Mouse (Mus musculus): ENCODE data around the gene Serp2. TPM values are rescaled to one million over a fixed set of nuclear protein-coding genes. Genes with fewer than 3 reads are reported as not detected.

Gene Serp2
- total RNA-seq (2021), result under 1 TPM in 1 of 2 experiments, not detected in 1; 0.64 TPM
- long read RNA-seq, experiment 1, result 0 reads
- long read RNA-seq, experiment 2, result 0 reads

GRCm38 (mm10) chr14:76556852-76557208, at the start of gene Serp2:
Gene Serp2 (minus strand): TSS chr14:76556889.
- peak within 1 kb of the TSS; percentile 83 for H3K4me3 ChIP-seq
- DNase-seq, result no peak
- peak within 1 kb of the TSS; percentile 76 for H3K27ac ChIP-seq
- intact Hi-C loops (cut with DNase I), result no loop called here
- TF ChIP-seq CTCF (IDR thresholded peaks at IDR 0.05), result no peak

DNA sequence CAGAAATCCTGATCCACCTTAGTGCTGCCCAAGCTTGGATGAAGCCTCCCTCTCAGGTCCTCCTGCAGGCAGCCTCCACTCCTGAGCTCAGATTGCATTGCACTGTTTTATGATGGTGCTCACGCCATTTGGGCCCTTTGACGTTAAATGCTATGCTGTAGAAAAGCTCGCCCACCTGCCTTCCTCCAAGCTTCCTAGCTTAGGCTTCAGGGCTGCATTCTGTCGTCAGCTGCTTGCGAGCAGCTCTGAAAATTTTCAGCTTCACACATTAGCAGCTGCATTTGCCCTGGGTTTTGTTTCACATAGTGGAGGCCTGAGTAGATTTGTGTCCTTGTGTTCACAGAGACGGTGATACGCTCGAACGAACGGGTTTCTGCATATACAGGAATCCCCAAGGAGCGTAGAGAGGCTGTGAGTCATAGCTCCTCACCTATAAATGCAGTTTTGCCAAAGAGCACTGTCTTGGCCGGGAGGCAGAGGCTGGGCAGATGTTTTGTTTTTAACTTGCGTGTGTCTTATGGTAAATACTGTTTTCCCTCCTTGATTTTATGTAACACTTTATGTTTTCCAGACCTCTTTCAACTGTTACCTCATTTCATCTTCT, 49.3 kb upstream of the Serp2 start:
- intact Hi-C loops (cut with DNase I), result no loop called here

GRCm38 (mm10) chr14:76604012-76604411, 47.3 kb upstream of the Serp2 start:
- no peak for DNase-seq
- H3K4me3 ChIP-seq, result no peak overlapping the region
- intact Hi-C loops (cut with DNase I), result no loop called here
- H3K27ac ChIP-seq, result no peak overlapping the region
- TF ChIP-seq CTCF (IDR thresholded peaks at IDR 0.05), result no peak

More for the DNA sequence above, 49.3 kb upstream of the Serp2 start:
- Histone ChIP-seq H3K27ac (no peak overlapping the region), H3K4me3 (no peak overlapping the region)
- no peak for TF ChIP-seq CTCF (IDR thresholded peaks at IDR 0.05)
- DNase-seq, result no peak

GRCm38 (mm10) chr14:76601654-76602053, 45.0 kb upstream of the Serp2 start:
- TF ChIP-seq CTCF (IDR thresholded peaks at IDR 0.05), result no peak
- intact Hi-C loops (cut with DNase I), result no loop called here
- DNase-seq, result no peak
- no peak overlapping the region for H3K27ac ChIP-seq
- no peak overlapping the region for H3K4me3 ChIP-seq

GRCm38 (mm10) chr14:76600391-76600790, 43.7 kb upstream of the Serp2 start:
- DNase-seq, result no peak
- Histone ChIP-seq H3K4me3 (no peak overlapping the region), H3K27ac (peak overlapping the region; percentile 68)
- intact Hi-C loops (cut with DNase I), result no loop called here
- TF ChIP-seq CTCF (IDR thresholded peaks at IDR 0.05), result no peak

- no peak for TF ChIP-seq CTCF (IDR thresholded peaks at IDR 0.05)
- intact Hi-C loops (cut with DNase I), result no loop called here
- H3K4me3 ChIP-seq, result no peak overlapping the region
- DNase-seq, result no peak
- peak overlapping the region; percentile 32; the same call in 1 of the 2 replicates for H3K27ac ChIP-seq
Observed at GRCm38 (mm10) chr14:76599706-76600105, 43.0 kb upstream of the Serp2 start.

- no peak for TF ChIP-seq CTCF (IDR thresholded peaks at IDR 0.05)
- peak; percentile 52 for DNase-seq
- Histone ChIP-seq H3K27ac (peak overlapping the region; percentile 66), H3K4me3 (peak overlapping the region; percentile 65)
- intact Hi-C loops (cut with DNase I), result no loop called here
Observed at GRCm38 (mm10) chr14:76598518-76599216, 42.0 kb upstream of the Serp2 start.

DNA sequence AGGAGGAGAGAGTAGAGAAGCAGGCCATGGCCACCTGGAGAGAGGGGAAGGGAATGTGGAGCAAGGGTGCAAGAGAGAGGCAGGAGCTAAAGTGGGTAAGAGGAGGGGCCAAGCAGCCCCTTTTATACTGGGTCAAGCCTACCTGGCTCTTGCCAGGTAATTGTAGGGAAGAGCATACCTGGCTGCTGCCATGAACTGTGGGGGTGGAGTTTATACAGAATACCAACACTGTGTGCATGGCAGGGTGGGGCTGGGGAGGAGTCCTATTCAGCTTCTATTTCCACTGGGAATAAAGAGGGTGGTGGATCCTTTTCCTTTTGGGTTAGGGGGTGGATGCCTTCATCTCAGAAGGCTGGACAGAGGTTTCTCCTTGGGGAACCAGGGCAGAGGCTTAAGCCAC, 41.1 kb upstream of the Serp2 start:
- no peak for TF ChIP-seq CTCF (IDR thresholded peaks at IDR 0.05)
- H3K4me3 ChIP-seq, result no peak overlapping the region
- intact Hi-C loops (cut with DNase I), result no loop called here

DNA sequence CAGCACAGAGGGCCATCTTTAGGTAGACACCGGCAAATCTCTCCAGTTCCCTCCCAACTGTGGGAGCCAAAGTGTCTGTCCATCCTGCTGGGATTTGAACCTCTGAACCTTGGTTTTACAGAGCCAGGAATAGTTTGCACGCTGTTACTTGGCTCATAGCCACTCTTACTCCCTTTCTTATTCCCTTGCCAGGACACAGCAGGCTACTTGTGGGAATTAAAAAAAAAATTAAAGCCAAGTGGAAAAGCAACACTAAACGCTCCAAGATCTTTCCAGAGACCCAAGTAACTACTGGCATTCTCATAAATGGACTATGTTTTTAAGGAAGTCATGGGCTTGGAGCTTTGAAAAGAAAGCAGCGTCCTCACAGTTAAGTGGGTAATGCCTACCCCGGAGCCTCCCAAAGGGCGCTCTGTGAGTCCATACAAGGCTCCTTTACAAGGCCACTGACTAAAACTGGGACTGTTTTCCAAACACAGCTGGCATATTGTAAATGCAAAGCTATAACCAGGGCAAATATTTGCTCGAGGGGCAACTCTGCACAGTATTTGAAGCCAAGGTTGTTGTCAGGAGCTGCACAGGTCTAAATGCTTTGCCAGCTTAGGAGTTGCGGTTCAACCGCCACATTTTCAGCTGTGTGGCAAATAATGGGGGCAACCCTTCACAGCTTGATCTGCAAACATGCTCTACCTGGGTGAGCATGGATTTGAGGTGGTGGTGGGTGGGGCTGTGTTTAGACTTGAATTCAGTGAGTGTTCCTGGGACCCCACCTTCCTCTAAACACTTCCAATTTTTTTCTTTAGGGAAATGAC, 38.6 kb upstream of the Serp2 start:
- Histone ChIP-seq H3K4me3 (no peak overlapping the region), H3K27ac (peak overlapping the region; percentile 54)
- intact Hi-C loops (cut with DNase I), result no loop called here
- no peak for TF ChIP-seq CTCF (IDR thresholded peaks at IDR 0.05)
- DNase-seq, result no peak

More for the DNA sequence above, 41.1 kb upstream of the Serp2 start:
- no peak overlapping the region for H3K27ac ChIP-seq
- DNase-seq, result no peak

GRCm38 (mm10) chr14:76594351-76594885, 37.7 kb upstream of the Serp2 start:
- Histone ChIP-seq H3K4me3 (no peak overlapping the region), H3K27ac (peak overlapping the region; percentile 38; the same call in 1 of the 2 replicates)
- no peak for TF ChIP-seq CTCF (IDR thresholded peaks at IDR 0.05)
- intact Hi-C loops (cut with DNase I), result no loop called here
- no peak for DNase-seq

GRCm38 (mm10) chr14:76593630-76594193, 37.0 kb upstream of the Serp2 start:
- H3K4me3 ChIP-seq, result no peak overlapping the region
- TF ChIP-seq CTCF (IDR thresholded peaks at IDR 0.05), result no peak
- no peak for DNase-seq
- intact Hi-C loops (cut with DNase I), result no loop called here
- H3K27ac ChIP-seq, result no peak overlapping the region

DNA sequence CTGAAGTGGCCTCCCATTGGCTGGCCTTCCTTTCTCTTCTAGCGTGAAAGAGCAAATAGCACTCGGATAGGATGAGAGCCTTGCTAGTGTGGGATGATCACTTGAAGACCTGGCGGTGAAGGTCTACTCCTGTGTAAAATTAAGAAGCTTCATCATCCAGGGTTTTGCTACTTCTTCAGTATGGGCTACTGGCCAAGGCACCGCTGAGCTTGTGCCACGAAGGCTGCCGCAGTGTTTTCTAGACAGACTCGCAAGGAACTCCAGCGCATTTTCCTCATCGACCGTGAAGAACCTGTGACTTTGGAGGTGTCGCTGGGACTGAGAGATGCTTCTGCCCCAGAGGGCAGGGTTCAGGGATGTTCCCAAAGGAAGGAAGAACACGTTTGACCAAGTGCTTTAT, 36.0 kb upstream of the Serp2 start:
- no peak overlapping the region for H3K4me3 ChIP-seq
- intact Hi-C loops (cut with DNase I), result no loop called here

More for the DNA sequence above, 36.0 kb upstream of the Serp2 start:
- DNase-seq, result no peak
- H3K27ac ChIP-seq, result no peak overlapping the region
- TF ChIP-seq CTCF (IDR thresholded peaks at IDR 0.05), result no peak

Data from gastrocnemius, adult 2 months (tissue).